Mouse (Mus musculus) erythroblast, embryonic 14.5 days (primary cell): ENCODE results near the gene Asic1.

Source experiments
- GATA1 ChIP-seq: IDR thresholded peaks from 2 replicates; pipeline ENCODE4 v1.6.1; 2012; ENCODE audit warnings: low read length, inconsistent platforms, mixed read lengths
- TAL1 ChIP-seq: IDR thresholded peaks from 3 replicates; pipeline ENCODE4 v1.6.1; 2012; ENCODE audit warnings: low read length, inconsistent platforms, mixed read lengths

GRCm38 (mm10) chr15:99708176-99708575, 38.0 kb downstream of the Asic1 start:
- TF ChIP-seq TAL1 (no peak), GATA1 (no peak)
